Mouse (Mus musculus): ENCODE results near the gene Sec22a. TPM values are rescaled to one million over a fixed set of nuclear protein-coding genes. Genes with fewer than 3 reads are reported as not detected.
A peak's percentile ranks its signal among the peaks of the same experiment; 100 is the strongest.

Gene Sec22a
- total and polyA plus RNA-seq, 2 experiments from 2014 or later, result 12.7 to 31.9 TPM

- no peak for TF ChIP-seq CTCF (IDR thresholded peaks at IDR 0.05; ENCODE audit: low read depth)
- WGBS, result 89% methylated on average over 5 of the region's 6 CpGs
- Histone ChIP-seq H3K4me2 (ENCODE audit: low read depth, low read length) (no peak overlapping the region), H3K4me1 (ENCODE audit: control insufficient read depth, insufficient read depth) (0 out of 2 replicates have a peak, but pooled peaks cover 5% of the 10 kb centered on the region), H3K27me3 (ENCODE audit: control insufficient read depth, insufficient read depth, low read length) (no peaks in the 10 kb centered on the region), H3K27ac (ENCODE audit: low read depth) (no peak overlapping the region), H3K9me3 (replicated peaks; ENCODE audit: control insufficient read depth, low read length) (no peaks in the 10 kb centered on the region), H3K4me3 (ENCODE audit: low read depth, low read length) (no peak overlapping the region), H3K36me3 (replicated peaks; ENCODE audit: control insufficient read depth, insufficient read depth, low read length) (peaks cover 48% of the 10 kb centered on the region), H3K9ac (replicated peaks; ENCODE audit: low read depth, low read length) (no peak overlapping the region)
- ATAC-seq (ENCODE audit: insufficient read depth, low read depth) (no peak), DNase-seq (ENCODE audit: low spot score) (no peak)
Observed at GRCm38 (mm10) chr16:35300156-35300555, 63.6 kb downstream of the Sec22a start.

- Histone ChIP-seq H3K4me3 (ENCODE audit: low read depth, low read length) (no peak overlapping the region), H3K9ac (replicated peaks; ENCODE audit: low read depth, low read length) (no peak overlapping the region), H3K4me2 (ENCODE audit: low read depth, low read length) (no peak overlapping the region), H3K27me3 (ENCODE audit: control insufficient read depth, insufficient read depth, low read length) (no peaks in the 10 kb centered on the region), H3K27ac (ENCODE audit: low read depth) (no peak overlapping the region), H3K9me3 (replicated peaks; ENCODE audit: control insufficient read depth, low read length) (no peaks in the 10 kb centered on the region), H3K36me3 (replicated peaks; ENCODE audit: control insufficient read depth, insufficient read depth, low read length) (peaks cover 43% of the 10 kb centered on the region), H3K4me1 (ENCODE audit: control insufficient read depth, insufficient read depth) (0 out of 2 replicates have a peak, but pooled peaks cover under 1% of the 10 kb centered on the region)
- WGBS, result 34% methylated on average over 5 of the region's 5 CpGs
- TF ChIP-seq EP300 (IDR thresholded peaks at IDR 0.05; ENCODE audit: low read depth), result 0 out of 2 replicates have a peak, but pooled peaks have one; percentile 39
- TF ChIP-seq CTCF (IDR thresholded peaks at IDR 0.05; ENCODE audit: low read depth), result no peak
- ATAC-seq (ENCODE audit: insufficient read depth, low read depth), result peak; percentile 46; the same call in 1 of the 2 replicates
- DNase-seq (ENCODE audit: low spot score), result no peak
Observed at GRCm38 (mm10) chr16:35297786-35298185, 65.9 kb downstream of the Sec22a start.

GRCm38 (mm10) chr16:35287244-35287643, 76.5 kb downstream of the Sec22a start:
- no peaks in the 10 kb centered on the region for H3K9me3 ChIP-seq (replicated peaks; ENCODE audit: control insufficient read depth, low read length)

GRCm38 (mm10) chr16:35285821-35286220, 77.9 kb downstream of the Sec22a start:
- DNase-seq (ENCODE audit: low spot score) (no peak), ATAC-seq (ENCODE audit: insufficient read depth, low read depth) (no peak)
- Histone ChIP-seq H3K9me3 (replicated peaks; ENCODE audit: control insufficient read depth, low read length) (no peaks in the 10 kb centered on the region), H3K4me2 (ENCODE audit: low read depth, low read length) (no peak overlapping the region), H3K27ac (ENCODE audit: low read depth) (no peak overlapping the region), H3K27me3 (ENCODE audit: control insufficient read depth, insufficient read depth, low read length) (no peaks in the 10 kb centered on the region), H3K9ac (replicated peaks; ENCODE audit: low read depth, low read length) (no peak overlapping the region), H3K4me1 (ENCODE audit: control insufficient read depth, insufficient read depth) (no peaks in the 10 kb centered on the region), H3K4me3 (ENCODE audit: low read depth, low read length) (no peak overlapping the region), H3K36me3 (replicated peaks; ENCODE audit: control insufficient read depth, insufficient read depth, low read length) (peaks cover 51% of the 10 kb centered on the region)
- WGBS, result 65% methylated on average over 9 of the region's 9 CpGs
- TF ChIP-seq EP300 (IDR thresholded peaks at IDR 0.05; ENCODE audit: low read depth), result no peak
- TF ChIP-seq CTCF (IDR thresholded peaks at IDR 0.05; ENCODE audit: low read depth), result no peak

More at GRCm38 (mm10) chr16:35287244-35287643, 76.5 kb downstream of the Sec22a start:
- Histone ChIP-seq H3K9ac (replicated peaks; ENCODE audit: low read depth, low read length) (no peak overlapping the region), H3K27ac (ENCODE audit: low read depth) (no peak overlapping the region), H3K4me3 (ENCODE audit: low read depth, low read length) (no peak overlapping the region), H3K36me3 (replicated peaks; ENCODE audit: control insufficient read depth, insufficient read depth, low read length) (peaks cover 48% of the 10 kb centered on the region), H3K27me3 (ENCODE audit: control insufficient read depth, insufficient read depth, low read length) (no peaks in the 10 kb centered on the region), H3K4me2 (ENCODE audit: low read depth, low read length) (no peak overlapping the region), H3K4me1 (ENCODE audit: control insufficient read depth, insufficient read depth) (no peaks in the 10 kb centered on the region)
- DNase-seq (ENCODE audit: low spot score), result no peak
- TF ChIP-seq CTCF (IDR thresholded peaks at IDR 0.05; ENCODE audit: low read depth) (no peak), EP300 (IDR thresholded peaks at IDR 0.05; ENCODE audit: low read depth) (no peak)
- WGBS, result 72% methylated on average over 5 of the region's 5 CpGs
- ATAC-seq (ENCODE audit: insufficient read depth, low read depth), result no peak

- ATAC-seq (ENCODE audit: insufficient read depth, low read depth), result no peak
- DNase-seq (ENCODE audit: low spot score), result no peak
- H3K36me3 ChIP-seq (replicated peaks; ENCODE audit: control insufficient read depth, insufficient read depth, low read length), result peaks cover 56% of the 10 kb centered on the region
- H3K4me3 ChIP-seq (ENCODE audit: low read depth, low read length), result no peak overlapping the region
- WGBS, result 90% methylated on average over 2 of the region's 2 CpGs
- no peak overlapping the region for H3K9ac ChIP-seq (replicated peaks; ENCODE audit: low read depth, low read length)
- H3K4me2 ChIP-seq (ENCODE audit: low read depth, low read length), result no peak overlapping the region
- no peaks in the 10 kb centered on the region for H3K27me3 ChIP-seq (ENCODE audit: control insufficient read depth, insufficient read depth, low read length)
- no peaks in the 10 kb centered on the region for H3K4me1 ChIP-seq (ENCODE audit: control insufficient read depth, insufficient read depth)
- no peak overlapping the region for H3K27ac ChIP-seq (ENCODE audit: low read depth)
- H3K9me3 ChIP-seq (replicated peaks; ENCODE audit: control insufficient read depth, low read length), result no peaks in the 10 kb centered on the region
- no peak for TF ChIP-seq EP300 (IDR thresholded peaks at IDR 0.05; ENCODE audit: low read depth)
- TF ChIP-seq CTCF (IDR thresholded peaks at IDR 0.05; ENCODE audit: low read depth), result no peak
Observed at GRCm38 (mm10) chr16:35282456-35282855, 81.3 kb downstream of the Sec22a start.

- DNase-seq (ENCODE audit: low spot score), result no peak
- ATAC-seq (ENCODE audit: insufficient read depth, low read depth), result no peak
- Histone ChIP-seq H3K36me3 (replicated peaks; ENCODE audit: control insufficient read depth, insufficient read depth, low read length) (peaks cover 49% of the 10 kb centered on the region), H3K4me2 (ENCODE audit: low read depth, low read length) (no peak overlapping the region), H3K4me1 (ENCODE audit: control insufficient read depth, insufficient read depth) (no peaks in the 10 kb centered on the region), H3K9ac (replicated peaks; ENCODE audit: low read depth, low read length) (no peak overlapping the region), H3K27ac (ENCODE audit: low read depth) (no peak overlapping the region), H3K27me3 (ENCODE audit: control insufficient read depth, insufficient read depth, low read length) (no peaks in the 10 kb centered on the region), H3K4me3 (ENCODE audit: low read depth, low read length) (no peak overlapping the region), H3K9me3 (replicated peaks; ENCODE audit: control insufficient read depth, low read length) (no peaks in the 10 kb centered on the region)
- WGBS, result 82% methylated on average over 6 of the region's 6 CpGs
- TF ChIP-seq EP300 (IDR thresholded peaks at IDR 0.05; ENCODE audit: low read depth), result no peak
Observed at GRCm38 (mm10) chr16:35278166-35278565, 85.6 kb downstream of the Sec22a start.
